Mouse (Mus musculus) large intestine, adult 2 months (tissue): Measurements from ENCODE around the gene Tmie. TPM values are rescaled to one million over a fixed set of nuclear protein-coding genes. Genes with fewer than 3 reads are reported as not detected.

Experiments
- DNase-seq: peaks from one replicate; pipeline ENCODE4 v3.0.0-alpha.2; 2012; ENCODE audit warnings: low read depth, low spot score
- WGBS: fragments of 180-500 bp; shearing (Covaris S2); methylation state at CpG from one replicate; pipeline ENCODE4 v1.1.7; 2018; 5-methylcytosine and 5-hydroxymethylcytosine counted together
- polyA plus RNA-seq: library from polyadenylated mRNA; depleted of rRNA; stranded (reverse); fragments of >200 nt; gene quantifications from 2 replicates; pipeline ENCODE4 v1.2.3, GENCODE M21; 2012

Gene Tmie
- polyA plus RNA-seq, 1 experiment: 0.26 TPM

GRCm38 (mm10) chr9:110891077-110891828 lies 11.3 kb upstream of the Tmie start:
- 82% methylated on average over 12 of the region's 12 CpGs for WGBS

GRCm38 (mm10) chr9:110890026-110890783 lies 10.3 kb upstream of the Tmie start:
- 16% methylated on average over 21 of the region's 21 CpGs for WGBS
- no peak for DNase-seq

More at GRCm38 (mm10) chr9:110891077-110891828, 11.3 kb upstream of the Tmie start:
- DNase-seq: no peak

- WGBS: 94% methylated on average over 14 of the region's 14 CpGs
- no peak for DNase-seq
Observed at GRCm38 (mm10) chr9:110888935-110889334, 9.0 kb upstream of the Tmie start.

DNA sequence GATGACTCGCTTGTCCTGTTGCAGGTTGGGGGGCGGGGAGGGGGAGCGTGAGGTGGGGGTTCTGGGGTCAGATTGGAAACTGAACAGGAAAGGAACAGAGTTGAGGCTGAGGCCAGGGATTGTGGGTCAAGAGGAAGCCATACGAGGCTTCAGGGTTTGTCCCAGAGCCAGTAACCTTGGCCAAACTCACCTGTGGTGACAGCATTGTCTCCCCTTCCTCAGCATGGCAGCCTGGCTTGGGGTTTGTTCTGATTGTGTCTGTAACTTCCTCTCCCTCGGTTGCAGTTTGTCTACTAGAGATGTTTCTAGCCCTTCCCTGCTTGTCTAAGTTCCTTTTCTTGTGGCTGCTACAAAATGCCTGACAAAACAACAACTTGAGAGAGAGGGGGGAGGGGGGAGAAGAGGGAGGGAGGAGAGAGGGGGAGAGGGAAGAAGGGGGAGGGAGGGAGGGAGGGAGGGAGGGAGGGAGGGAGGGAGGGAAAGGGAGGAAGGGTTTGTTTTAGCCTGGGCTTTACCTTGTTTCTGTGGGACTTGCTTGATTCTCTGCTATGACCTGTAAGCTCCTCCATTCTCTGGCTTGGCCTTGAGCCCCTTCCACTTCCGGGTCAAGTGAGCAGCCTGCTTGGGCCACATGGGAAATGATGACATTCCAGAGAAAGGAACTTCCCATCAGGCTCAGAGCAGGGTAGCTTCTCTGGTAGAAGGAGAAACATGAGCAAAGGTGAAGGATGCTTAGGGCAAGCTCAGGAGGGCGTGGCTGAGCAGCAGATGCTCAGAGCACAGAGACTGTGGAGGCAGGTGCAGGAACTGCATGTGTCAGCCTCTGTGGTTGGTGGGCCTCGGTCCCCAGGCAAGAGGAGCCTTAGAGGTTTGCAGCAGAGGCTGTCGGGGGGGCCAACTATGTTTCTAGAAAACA lies 7.7 kb upstream of the Tmie start:
- DNase-seq: no peak
- 69% methylated on average over 9 of the region's 9 CpGs for WGBS

DNA sequence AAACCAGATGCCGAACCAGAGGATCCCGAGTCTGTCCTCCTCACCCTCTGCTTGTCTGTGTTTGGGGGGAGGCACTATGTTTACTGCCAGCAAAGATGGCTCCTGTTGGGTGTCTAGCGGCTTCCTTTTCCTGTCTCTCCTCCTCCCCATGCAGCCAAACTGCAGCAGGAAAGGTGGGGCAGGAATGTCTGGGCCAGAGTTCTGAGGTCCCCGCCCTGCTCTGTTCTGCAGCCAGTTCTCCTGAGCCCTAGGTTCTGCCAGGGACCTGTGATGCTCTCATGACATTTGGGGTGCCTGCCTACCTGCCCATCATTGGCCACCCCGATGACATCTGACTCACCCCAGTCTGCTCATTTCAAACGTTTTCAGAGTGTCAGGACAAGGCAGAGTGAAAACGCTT lies 2.0 kb upstream of the Tmie start:
- 59% methylated on average over 7 of the region's 7 CpGs for WGBS
- no peak for DNase-seq

DNA sequence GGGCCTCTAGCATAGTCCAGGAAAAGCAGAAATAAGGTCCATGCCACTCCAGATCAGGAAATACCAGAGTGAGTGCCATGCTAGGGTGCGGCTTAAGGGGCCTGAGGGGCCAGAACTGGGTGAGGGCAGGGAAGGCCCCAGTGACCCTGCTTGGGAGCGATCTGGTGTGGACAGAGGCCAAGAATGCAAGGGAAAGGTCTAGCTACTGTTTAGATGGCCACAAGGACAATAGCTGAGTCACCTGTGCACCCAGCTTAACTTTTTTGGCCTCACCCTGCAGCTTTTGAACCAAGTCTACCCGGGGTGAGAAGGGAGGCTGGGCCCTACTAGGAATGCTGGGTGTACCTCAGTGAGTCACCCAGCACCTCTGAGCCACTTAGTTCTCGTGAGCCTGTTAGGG lies 859 bp upstream of the Tmie start:
- DNase-seq: no peak
- 27% methylated on average over 4 of the region's 4 CpGs for WGBS

DNA sequence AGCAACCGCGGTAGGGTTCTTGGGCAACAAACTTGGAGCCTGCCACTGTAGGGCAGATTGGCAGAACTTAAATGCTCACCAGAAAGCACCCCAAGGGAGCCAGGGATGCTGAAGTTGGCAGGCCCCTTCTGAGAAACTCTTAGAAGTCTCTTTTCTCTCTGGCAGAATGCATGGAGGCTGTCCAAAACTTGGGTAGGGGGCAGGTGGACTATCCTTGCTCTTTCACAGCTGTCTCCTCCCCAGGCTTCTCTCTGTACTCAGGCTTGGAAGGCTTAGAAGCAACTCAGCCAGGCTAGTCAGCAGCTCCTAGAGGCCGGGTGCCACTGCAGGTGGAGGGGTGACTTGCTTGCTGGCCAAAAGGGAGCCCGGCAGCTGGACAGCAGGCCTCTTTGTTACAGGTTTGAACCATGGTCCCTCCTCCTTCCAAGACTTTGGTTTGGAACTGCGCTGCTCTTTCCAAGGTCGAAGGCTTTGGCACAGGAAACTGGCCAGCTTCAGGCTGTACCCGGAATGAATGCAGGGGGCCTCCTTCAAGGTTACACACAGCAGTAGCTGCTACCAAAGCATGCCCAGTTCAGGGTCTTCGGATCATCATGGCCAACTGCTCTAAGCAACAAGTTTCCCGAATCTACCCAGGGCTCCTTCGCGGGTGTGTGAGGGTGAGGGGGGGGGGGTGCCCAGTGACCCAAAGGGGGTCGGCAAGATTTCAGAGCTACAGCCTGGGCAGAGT lies 557 bp downstream of the Tmie start, which contains the start of gene Als2cl:
TSS of gene Als2cl (plus strand) at position 680 of the 730 bp plus-strand sequence.
- no peak for DNase-seq
- 15% methylated on average over 12 of the region's 12 CpGs for WGBS

DNA sequence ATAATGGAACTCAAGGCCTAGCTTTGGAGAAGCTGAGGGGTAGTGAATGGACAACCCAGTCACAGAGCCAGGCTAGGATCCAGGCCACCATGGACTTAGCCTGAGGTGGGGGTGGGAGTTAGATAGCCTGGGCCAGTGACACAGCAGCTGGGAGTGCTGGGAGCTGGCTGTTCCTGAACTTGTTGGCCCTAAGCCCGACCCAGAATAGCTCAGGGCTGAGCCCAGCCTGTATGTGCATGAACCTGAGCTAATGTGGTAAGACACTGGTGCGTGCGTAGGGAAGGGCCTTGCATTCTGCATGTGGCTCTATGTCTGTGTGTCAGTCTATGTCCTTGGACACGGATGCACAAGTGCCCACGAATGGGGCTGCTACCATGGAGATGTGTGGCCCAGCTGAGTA lies 2.0 kb downstream of the Tmie start:
- DNase-seq: no peak
- WGBS: 63% methylated on average over 5 of the region's 5 CpGs

DNA sequence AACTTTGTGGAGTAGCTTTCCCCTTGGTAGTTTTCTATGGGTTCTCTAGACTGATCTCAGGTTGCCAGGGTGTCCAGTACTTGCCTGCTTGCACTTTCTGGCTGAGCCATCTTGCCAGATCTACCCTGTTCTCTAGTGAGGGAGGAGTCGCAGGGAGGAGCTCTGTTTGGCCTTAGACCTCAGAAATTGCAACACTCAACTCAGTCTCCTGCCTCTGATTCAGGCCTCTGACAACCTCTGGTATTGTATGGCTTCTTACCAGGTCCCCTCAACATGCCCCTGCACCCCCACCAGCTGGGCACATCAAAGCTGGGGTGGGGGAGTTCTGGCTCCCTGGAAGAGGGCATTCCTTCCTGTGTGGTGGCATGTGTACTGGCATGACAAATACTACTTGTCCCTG lies 2.6 kb downstream of the Tmie start:
- WGBS: 47% methylated on average over 1 of the region's 1 CpGs
- no peak for DNase-seq

DNA sequence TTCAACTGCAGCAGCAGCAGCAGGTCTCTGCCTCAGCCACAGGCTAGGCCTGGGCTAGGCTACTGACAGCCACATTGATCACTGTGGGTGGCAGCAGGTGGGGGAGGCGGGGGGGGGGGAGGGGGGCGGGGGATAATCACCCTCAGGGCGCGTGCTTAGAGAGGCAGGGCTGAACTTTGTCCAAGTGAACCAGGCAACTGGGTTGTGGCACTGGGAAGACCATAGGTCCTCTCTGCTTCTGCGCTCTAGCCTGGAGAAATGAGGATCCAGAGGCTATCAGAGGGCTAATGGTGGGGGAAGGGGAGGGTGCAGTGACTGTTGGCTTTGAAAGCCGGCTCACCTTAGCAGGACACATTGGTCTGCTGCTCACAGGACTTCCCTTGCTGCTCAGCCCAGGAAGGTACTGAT lies 4.6 kb downstream of the Tmie start:
- 10% methylated on average over 5 of the region's 6 CpGs for WGBS
- no peak for DNase-seq

DNA sequence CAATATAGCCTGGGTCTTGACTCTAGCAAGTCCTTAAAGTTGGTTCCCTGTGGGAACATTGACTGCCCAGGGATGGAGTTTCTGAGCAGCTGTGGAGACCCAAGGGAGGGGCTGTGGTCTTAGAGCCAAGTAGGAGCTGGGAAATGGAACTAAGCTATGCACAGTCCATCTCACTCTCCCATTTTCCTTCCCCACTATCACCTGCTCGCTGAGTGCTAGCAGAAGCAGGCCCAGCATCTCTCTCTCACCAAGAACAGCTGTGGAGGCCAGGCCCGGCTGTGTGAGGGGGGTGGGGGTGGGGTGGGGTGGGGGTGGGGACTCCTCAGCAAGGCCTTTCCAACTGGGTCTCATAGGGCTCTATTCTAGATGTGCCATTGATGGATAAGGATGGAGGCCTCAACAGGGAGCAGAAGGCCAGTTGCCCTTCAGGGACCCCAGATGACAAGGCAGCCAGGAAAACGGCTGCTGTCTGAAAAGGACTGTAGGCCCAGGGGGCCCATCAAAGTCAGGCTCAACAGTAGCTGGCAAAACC lies 5.2 kb downstream of the Tmie start:
- DNase-seq: no peak
- 59% methylated on average over 3 of the region's 3 CpGs for WGBS

DNA sequence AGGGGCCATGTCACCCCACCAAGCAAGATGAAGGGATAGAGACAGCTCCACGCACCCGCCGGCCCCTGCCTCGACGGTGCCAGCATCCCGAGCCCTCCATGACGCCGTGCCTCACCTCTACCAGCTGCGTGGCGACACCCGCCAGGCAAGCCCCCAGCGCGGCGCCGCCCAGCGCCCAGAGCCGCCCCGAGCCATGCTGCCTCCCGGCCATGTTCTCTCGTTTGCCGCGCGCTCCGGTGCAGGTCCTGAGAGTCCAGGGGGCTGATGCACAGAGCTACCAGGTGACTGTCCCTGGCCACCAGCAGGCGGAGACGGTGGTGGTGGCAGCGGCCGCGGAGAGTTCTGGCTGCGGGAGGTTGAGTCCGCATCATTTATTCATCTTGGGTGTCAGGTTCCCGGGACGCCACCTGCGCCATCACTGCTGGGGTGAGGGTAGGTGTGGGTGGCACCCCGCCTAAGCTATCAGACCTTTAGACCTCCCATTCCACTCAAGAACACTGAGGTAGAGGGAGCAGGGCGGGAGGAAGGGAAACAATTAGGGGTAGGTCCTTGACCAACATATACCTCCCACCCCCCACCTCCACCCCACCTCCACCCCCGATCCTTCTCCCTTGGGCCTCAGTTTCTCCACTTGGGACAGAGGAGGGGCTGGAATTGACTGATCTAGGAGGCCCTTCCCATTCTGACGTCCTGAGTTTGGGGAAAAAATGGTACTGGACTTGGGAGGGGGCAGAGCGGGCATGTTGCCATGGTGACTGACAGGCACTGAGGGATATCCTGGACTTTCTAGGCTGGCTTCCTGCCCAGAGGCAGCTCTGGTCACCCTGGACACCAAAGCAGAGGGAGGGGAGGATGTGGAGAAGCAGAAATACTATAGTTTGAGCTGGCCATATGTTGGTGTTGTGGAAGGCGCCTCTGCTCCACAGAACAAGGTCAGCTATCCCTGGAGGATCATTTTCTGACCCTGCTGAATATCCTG lies 5.9 kb downstream of the Tmie start:
- WGBS: 27% methylated on average over 40 of the region's 40 CpGs
- DNase-seq: no peak

DNA sequence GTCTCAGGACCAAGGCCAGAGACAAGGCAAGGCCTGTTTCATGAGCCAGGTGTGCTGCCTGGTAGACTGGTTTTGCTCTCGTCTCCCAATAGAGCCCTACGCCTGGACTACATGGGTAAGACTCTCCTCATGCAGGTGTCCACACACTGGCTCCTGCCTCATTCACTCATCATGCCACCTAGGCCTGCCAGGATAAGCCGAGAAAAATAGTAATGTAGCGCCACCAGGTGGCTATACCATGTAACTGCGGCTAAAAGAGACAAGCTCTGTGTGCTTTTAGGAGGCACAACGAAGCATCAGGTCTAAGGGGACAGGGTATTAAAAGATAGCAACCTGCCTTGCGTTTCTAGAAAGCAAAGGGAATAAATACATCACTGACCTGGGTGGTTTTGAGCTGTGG lies 8.9 kb downstream of the Tmie start:
- no peak for DNase-seq
- WGBS: 14% methylated on average over 7 of the region's 7 CpGs

DNA sequence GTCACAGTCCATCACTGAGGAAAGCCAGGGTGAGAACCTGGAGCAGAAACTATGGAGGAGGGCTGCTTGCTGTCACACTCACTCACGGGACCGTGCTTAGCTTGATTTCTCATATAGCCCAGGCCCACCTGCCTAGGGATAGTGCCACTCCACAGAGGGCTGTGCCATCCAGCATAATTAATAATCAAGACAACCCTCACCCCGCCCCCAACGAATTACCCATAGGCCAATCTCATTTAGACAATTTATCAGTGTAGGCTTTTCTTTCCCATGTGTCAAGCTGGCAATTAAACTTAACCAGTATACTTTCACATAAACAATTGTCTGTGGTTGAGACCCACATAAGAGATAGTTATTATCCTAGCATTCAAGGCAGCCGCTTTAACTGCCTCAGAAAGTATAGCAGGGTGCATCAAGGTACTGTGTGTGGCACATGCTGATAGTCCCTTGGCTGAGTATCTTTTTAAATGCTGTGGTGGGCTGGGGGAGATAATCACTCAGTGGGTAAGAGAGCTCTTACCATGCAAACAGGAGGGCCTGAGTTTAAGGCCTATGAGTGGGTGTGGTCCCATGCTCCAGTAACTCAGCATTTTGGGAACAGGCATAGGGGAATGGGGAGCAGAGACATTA lies 20.8 kb downstream of the Tmie start:
- WGBS: 90% methylated on average over 5 of the region's 5 CpGs

DNA sequence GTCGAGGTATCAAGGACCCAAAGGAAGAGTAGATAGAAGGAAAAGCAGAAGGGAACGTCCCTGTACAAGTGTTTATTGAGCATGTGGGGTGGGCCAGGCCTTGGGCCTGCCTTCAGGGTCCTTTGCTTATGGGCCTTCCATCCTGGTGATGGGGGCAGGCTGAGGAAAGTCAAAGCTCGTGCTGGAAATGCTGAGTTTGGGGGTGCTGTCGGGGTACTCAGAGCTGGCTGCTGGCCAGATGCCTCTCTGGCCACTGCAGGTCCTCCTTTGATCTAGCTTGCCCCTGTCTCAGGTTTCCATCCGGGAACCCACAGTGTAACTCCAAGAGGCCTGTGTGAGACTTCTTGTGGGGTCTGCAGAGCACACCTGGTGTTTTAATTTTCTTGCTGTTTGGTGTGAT lies 21.4 kb downstream of the Tmie start:
- no peak for DNase-seq
- 69% methylated on average over 5 of the region's 5 CpGs for WGBS

More for the DNA sequence above, 20.8 kb downstream of the Tmie start:
- DNase-seq: no peak

DNA sequence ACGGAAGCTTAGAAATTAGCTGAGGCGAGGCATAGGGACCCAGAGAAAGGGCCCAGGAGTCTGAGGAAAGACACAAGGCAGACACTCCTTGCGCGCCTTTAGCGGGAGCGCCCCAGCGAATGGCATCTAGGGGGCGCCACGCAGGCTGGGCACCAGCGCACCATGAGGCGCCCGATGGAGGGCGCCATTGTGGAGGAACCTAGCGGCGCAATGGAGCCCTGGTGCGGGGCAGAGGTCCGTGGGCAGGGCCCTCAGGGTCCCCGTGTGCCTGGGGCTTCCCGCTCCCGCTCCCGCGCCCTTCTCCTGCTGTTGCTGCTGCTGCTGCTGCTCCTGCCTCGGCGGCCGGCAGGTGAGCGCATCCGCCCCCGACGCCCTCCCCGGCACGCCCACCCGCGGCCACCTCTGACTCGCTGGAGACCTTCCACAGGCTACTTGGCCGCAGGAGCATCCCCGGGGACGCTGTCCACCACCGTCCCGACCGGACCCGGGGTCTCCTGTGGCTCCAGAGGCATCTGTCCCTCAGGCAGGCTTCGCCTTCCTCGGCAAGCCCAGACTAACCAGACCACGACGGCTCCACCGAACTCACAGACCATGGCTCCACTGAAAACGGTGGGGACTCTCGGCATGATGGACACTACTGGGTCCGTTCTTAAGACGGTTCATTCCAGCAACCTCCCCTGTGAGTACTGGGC lies 22.0 kb downstream of the Tmie start, which contains the start of gene Prss50:
TSS of gene Prss50 (plus strand) at position 187 of the 692 bp plus-strand sequence.
- no peak for DNase-seq
- 19% methylated on average over 50 of the region's 50 CpGs for WGBS

GRCm38 (mm10) chr9:110856920-110857319 lies 23.0 kb downstream of the Tmie start:
- WGBS: 41% methylated on average over 4 of the region's 4 CpGs
- no peak for DNase-seq
